13 mouse cellular contexts compared by ENCODE assay signal in the genomic region with DNA sequence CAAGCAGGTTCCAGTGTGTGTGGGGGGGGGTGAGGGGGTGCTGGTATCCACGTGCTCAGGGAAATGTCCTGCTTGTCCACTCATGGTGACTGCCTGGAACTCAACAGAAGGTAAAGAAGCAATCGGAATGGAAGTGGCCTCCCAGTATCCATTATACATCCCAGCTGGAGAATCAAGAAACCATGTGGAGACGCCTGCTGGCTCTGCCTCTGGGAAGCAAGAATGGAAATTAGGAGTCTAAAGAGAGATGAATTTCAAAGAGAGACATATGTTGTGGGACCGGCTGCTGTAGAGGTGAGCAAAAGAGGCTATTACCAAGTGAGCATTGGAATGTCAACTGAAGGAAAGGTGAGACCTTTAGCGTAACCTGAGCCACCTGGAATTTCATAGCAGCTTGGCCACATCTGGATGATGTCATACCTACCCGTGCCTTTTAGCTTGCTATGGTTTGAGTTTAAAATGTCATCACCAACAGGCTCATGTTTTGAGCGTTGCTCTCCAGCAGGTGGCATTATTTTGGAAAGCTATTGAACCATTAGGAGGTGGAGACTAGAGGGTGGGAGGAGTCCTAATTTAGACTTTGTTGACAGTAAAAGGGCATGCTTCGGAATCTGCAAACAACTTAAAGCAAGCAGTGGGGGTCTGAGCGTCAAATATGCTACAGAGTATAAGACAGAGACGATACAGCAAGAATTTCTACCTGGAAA.
DNase-seq lines count a peak whose midpoint lies in the region; ATAC-seq and TF ChIP-seq lines count a peak whose summit lies in the region.
"Had no signal": no experiment of that assay in that cellular context is flagged by ENCODE, and none has a peak within 500 bp of the region (broad histone marks: within the 10 kb centered on the region; RNA-seq: fewer than 3 reads in every experiment).

No protein-coding gene starts in this region.

- no peaks in the 10 kb centered on the region for H3K4me1 ChIP-seq in intestine, postnatal 0 days (replicated peaks; ENCODE audit: control insufficient read depth, insufficient read depth, low read length)
- no peaks in the 10 kb centered on the region for H3K4me1 ChIP-seq in intestine, embryonic 15.5 days (replicated peaks)
- no peaks in the 10 kb centered on the region for H3K4me1 ChIP-seq in forebrain, postnatal 0 days (ENCODE audit: insufficient read depth)
- H3K4me1 ChIP-seq: heart, embryonic 13.5 days; limb, embryonic 15.5 days had no signal

- no peak for ATAC-seq in intestine, postnatal 0 days
- ATAC-seq in intestine, embryonic 15.5 days: no peak
- ATAC-seq in forebrain, postnatal 0 days: peak; percentile 42

- H3K27me3 ChIP-seq in intestine, postnatal 0 days (replicated peaks; ENCODE audit: control insufficient read depth, insufficient read depth, low read length): no peaks in the 10 kb centered on the region
- no peaks in the 10 kb centered on the region for H3K27me3 ChIP-seq in intestine, embryonic 15.5 days (replicated peaks)
- no peaks in the 10 kb centered on the region for H3K27me3 ChIP-seq in forebrain, postnatal 0 days (ENCODE audit: insufficient read depth, low read length)
- H3K27me3 ChIP-seq: heart, embryonic 13.5 days; limb, embryonic 15.5 days had no signal

- 47% methylated on average over 10 of the region's 10 CpGs for WGBS in intestine, postnatal 0 days
- WGBS in intestine, embryonic 15.5 days: 55% methylated on average over 10 of the region's 10 CpGs
- 59% methylated on average over 10 of the region's 10 CpGs for WGBS in forebrain, postnatal 0 days

- no peaks in the 10 kb centered on the region for H3K36me3 ChIP-seq in intestine, postnatal 0 days (ENCODE audit: control insufficient read depth, insufficient read depth)
- H3K36me3 ChIP-seq in intestine, embryonic 15.5 days: no peaks in the 10 kb centered on the region
- no peaks in the 10 kb centered on the region for H3K36me3 ChIP-seq in forebrain, postnatal 0 days (ENCODE audit: insufficient read depth)
- H3K36me3 ChIP-seq: G1E; heart, embryonic 13.5 days; limb, embryonic 15.5 days had no signal

- no peak overlapping the region for H3K9ac ChIP-seq in intestine, postnatal 0 days (ENCODE audit: low read depth, low read length)
- no peak overlapping the region for H3K9ac ChIP-seq in intestine, embryonic 15.5 days
- no peak overlapping the region for H3K9ac ChIP-seq in forebrain, postnatal 0 days
- H3K9ac ChIP-seq: heart, embryonic 13.5 days; hindbrain, embryonic 14.5 days; limb, embryonic 15.5 days had no signal

- intact Hi-C loops in gastrocnemius, postnatal 36 days (cut with DNase I): no loop called here

- H3K27ac ChIP-seq in intestine, postnatal 0 days (ENCODE audit: low read depth, low read length): no peak overlapping the region
- no peak overlapping the region for H3K27ac ChIP-seq in intestine, embryonic 15.5 days
- H3K27ac ChIP-seq in forebrain, postnatal 0 days (ENCODE audit: low read depth, low read length): no peak overlapping the region
- H3K27ac ChIP-seq: heart, embryonic 13.5 days; hindbrain, embryonic 14.5 days; limb, embryonic 15.5 days had no signal

- TF ChIP-seq CTCF in intestine, postnatal 0 days (IDR thresholded peaks at IDR 0.05; ENCODE audit: low read depth): peak; percentile 52
- peak; percentile 41 for TF ChIP-seq CTCF in forebrain, postnatal 0 days (IDR thresholded peaks at IDR 0.05; ENCODE audit: low read depth)

- H3K9me3 ChIP-seq in intestine, postnatal 0 days (ENCODE audit: control insufficient read depth): no peaks in the 10 kb centered on the region
- no peaks in the 10 kb centered on the region for H3K9me3 ChIP-seq in intestine, embryonic 15.5 days
- no peaks in the 10 kb centered on the region for H3K9me3 ChIP-seq in forebrain, postnatal 0 days (ENCODE audit: low read length)
- H3K9me3 ChIP-seq: limb, embryonic 15.5 days had no signal

- H3K4me2 ChIP-seq in intestine, postnatal 0 days (replicated peaks; ENCODE audit: low read depth): no peak overlapping the region
- H3K4me2 ChIP-seq in intestine, embryonic 15.5 days (replicated peaks): no peak overlapping the region
- H3K4me2 ChIP-seq in forebrain, postnatal 0 days (ENCODE audit: low read depth): no peak overlapping the region
- H3K4me2 ChIP-seq: heart, embryonic 13.5 days; hindbrain, embryonic 14.5 days; limb, embryonic 15.5 days had no signal

- no peak overlapping the region for H3K4me3 ChIP-seq in intestine, postnatal 0 days (ENCODE audit: low read depth, low read length)
- no peak overlapping the region for H3K4me3 ChIP-seq in intestine, embryonic 15.5 days (replicated peaks)
- H3K4me3 ChIP-seq in forebrain, postnatal 0 days (ENCODE audit: low read depth, low read length): no peak overlapping the region
- H3K4me3 ChIP-seq: heart, embryonic 13.5 days; limb, embryonic 15.5 days had no signal

- peak; percentile 15 for DNase-seq in right cerebral cortex, postnatal 25 days
- DNase-seq in right cerebral cortex, postnatal 4 days: no peak
- DNase-seq in forebrain, postnatal 0 days: peak; percentile 37
- DNase-seq in gastrocnemius, postnatal 36 days: no peak
- no peak for DNase-seq in cerebellum, postnatal 25 days
- DNase-seq: cerebellum, adult 9-11 months; kidney, postnatal 36 days had no signal

Comparison
In these comparisons a context has a peak if more than half of its experiments do, and no peak if none do; other contexts are left out.
1. DNase-seq: peak in right cerebral cortex, postnatal 25 days (single experiment) and forebrain, postnatal 0 days (single experiment); none in right cerebral cortex, postnatal 4 days (single experiment), gastrocnemius, postnatal 36 days (0 of 2) and cerebellum, postnatal 25 days (0 of 2).